Mouse (Mus musculus): ENCODE data around the gene Tshz2. TPM values are rescaled to one million over a fixed set of nuclear protein-coding genes. Genes with fewer than 3 reads are reported as not detected.

Tshz2 gene
- polyA plus RNA-seq, 1 experiment from 2014 or later = not detected

GRCm38 (mm10) chr2:169649262-169649885, 16.6 kb downstream of the Tshz2 start:
- H3K27ac ChIP-seq = no peak overlapping the region
- 75% methylated on average over 7 of the region's 7 CpGs for WGBS (ENCODE audit: missing documents)
- no peak overlapping the region for H3K4me3 ChIP-seq (ENCODE audit: inconsistent target)

GRCm38 (mm10) chr2:169653282-169653681, 20.5 kb downstream of the Tshz2 start:
- Histone ChIP-seq H3K27ac (no peak overlapping the region), H3K79me2 (ENCODE audit: inconsistent target) (no peaks in the 10 kb centered on the region), H3K4me3 (ENCODE audit: inconsistent target) (no peak overlapping the region), H3K36me3 (ENCODE audit: inconsistent target) (no peaks in the 10 kb centered on the region)
- 93% methylated on average over 1 of the region's 1 CpGs for WGBS (ENCODE audit: missing documents)

More at GRCm38 (mm10) chr2:169649262-169649885, 16.6 kb downstream of the Tshz2 start:
- no peaks in the 10 kb centered on the region for H3K36me3 ChIP-seq (ENCODE audit: inconsistent target)
- H3K79me2 ChIP-seq (ENCODE audit: inconsistent target) = no peaks in the 10 kb centered on the region

DNA sequence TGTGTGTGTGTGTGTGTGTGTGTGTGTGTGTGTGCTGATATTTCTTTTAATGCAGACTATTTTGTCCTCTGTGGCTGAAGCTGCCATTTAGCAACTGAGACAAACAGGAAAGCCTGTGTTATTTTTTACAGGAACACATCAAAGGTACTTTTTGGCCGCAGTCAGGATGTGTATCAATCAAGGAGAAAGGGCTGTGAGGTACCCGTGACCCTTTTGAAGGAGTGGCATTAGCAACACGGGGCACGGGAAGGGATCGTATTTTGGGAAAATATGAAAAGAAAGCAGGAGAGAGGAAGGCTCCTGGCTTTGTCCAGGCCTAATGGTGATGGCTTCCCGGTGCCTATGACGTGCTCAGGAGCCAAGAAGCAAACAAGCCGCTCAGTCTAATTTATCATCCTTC, 31.0 kb downstream of the Tshz2 start:
- Histone ChIP-seq H3K4me3 (ENCODE audit: inconsistent target) (no peak overlapping the region), H3K36me3 (ENCODE audit: inconsistent target) (no peaks in the 10 kb centered on the region), H3K27ac (no peak overlapping the region), H3K79me2 (ENCODE audit: inconsistent target) (no peaks in the 10 kb centered on the region)
- WGBS (ENCODE audit: missing documents) = 79% methylated on average over 8 of the region's 8 CpGs

- Histone ChIP-seq H3K36me3 (ENCODE audit: inconsistent target) (no peaks in the 10 kb centered on the region), H3K4me3 (ENCODE audit: inconsistent target) (no peak overlapping the region), H3K27ac (no peak overlapping the region), H3K79me2 (ENCODE audit: inconsistent target) (no peaks in the 10 kb centered on the region)
- 90% methylated on average over 7 of the region's 7 CpGs for WGBS (ENCODE audit: missing documents)
Measured at GRCm38 (mm10) chr2:169671264-169671663, 38.5 kb downstream of the Tshz2 start.

DNA sequence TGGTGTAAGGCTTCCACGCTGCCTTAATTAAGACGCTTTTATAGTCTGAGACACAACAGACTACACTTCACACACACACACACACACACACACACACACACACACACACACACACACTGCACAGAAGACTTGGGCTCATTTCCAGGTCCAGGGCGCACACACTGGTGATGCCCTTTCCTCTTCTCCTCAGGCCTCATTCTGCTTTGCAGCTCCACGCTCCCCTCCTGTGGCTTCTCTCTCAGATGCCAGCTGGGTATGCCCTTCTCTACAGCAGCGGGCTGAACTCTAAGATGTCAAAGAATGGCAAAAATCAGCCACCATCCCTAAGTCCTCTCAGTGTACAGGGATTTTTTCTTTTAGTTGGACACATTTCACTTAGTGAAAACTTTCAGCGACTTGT, 41.0 kb downstream of the Tshz2 start:
- no peaks in the 10 kb centered on the region for H3K36me3 ChIP-seq (ENCODE audit: inconsistent target)
- no peak overlapping the region for H3K27ac ChIP-seq
- 72% methylated on average over 5 of the region's 6 CpGs for WGBS (ENCODE audit: missing documents)
- no peak overlapping the region for H3K4me3 ChIP-seq (ENCODE audit: inconsistent target)
- no peaks in the 10 kb centered on the region for H3K79me2 ChIP-seq (ENCODE audit: inconsistent target)

- WGBS (ENCODE audit: missing documents) = 54% methylated on average over 5 of the region's 5 CpGs
- Histone ChIP-seq H3K27ac (no peak overlapping the region), H3K79me2 (ENCODE audit: inconsistent target) (no peaks in the 10 kb centered on the region), H3K4me3 (ENCODE audit: inconsistent target) (no peak overlapping the region), H3K36me3 (ENCODE audit: inconsistent target) (no peaks in the 10 kb centered on the region)
Measured at GRCm38 (mm10) chr2:169674209-169674608, 41.4 kb downstream of the Tshz2 start.

GRCm38 (mm10) chr2:169679264-169679663, 46.5 kb downstream of the Tshz2 start:
- Histone ChIP-seq H3K27ac (no peak overlapping the region), H3K79me2 (ENCODE audit: inconsistent target) (no peaks in the 10 kb centered on the region), H3K36me3 (ENCODE audit: inconsistent target) (no peaks in the 10 kb centered on the region), H3K4me3 (ENCODE audit: inconsistent target) (no peak overlapping the region)
- 17% methylated on average over 6 of the region's 7 CpGs for WGBS (ENCODE audit: missing documents)

GRCm38 (mm10) chr2:169679951-169680350, 47.1 kb downstream of the Tshz2 start:
- H3K27ac ChIP-seq = no peak overlapping the region
- WGBS (ENCODE audit: missing documents) = 35% methylated on average over 5 of the region's 5 CpGs
- no peaks in the 10 kb centered on the region for H3K79me2 ChIP-seq (ENCODE audit: inconsistent target)
- H3K4me3 ChIP-seq (ENCODE audit: inconsistent target) = no peak overlapping the region
- H3K36me3 ChIP-seq (ENCODE audit: inconsistent target) = no peaks in the 10 kb centered on the region

GRCm38 (mm10) chr2:169685260-169685659, 52.4 kb downstream of the Tshz2 start:
- 27% methylated on average over 5 of the region's 5 CpGs for WGBS (ENCODE audit: missing documents)
- Histone ChIP-seq H3K36me3 (ENCODE audit: inconsistent target) (no peaks in the 10 kb centered on the region), H3K79me2 (ENCODE audit: inconsistent target) (no peaks in the 10 kb centered on the region), H3K4me3 (ENCODE audit: inconsistent target) (no peak overlapping the region), H3K27ac (no peak overlapping the region)

DNA sequence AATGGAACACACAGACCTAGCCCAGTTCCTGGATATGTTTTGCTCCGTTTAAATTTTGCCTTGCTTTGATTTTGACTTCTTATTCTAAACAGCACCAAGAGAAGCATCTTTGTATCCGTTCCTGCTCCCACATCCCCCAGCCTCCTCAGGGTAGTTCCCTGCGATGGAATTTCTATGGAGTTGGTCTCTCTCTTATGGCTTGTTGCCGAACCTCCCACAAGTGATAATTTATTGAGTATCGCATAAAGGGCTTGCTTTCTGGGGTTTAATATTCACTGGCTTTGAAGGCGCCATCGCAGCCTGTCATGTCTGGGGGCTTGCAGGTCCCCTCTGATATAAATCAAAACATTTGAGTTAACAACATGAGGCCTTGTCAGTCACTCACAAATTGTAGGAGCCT, 52.9 kb downstream of the Tshz2 start:
- Histone ChIP-seq H3K36me3 (ENCODE audit: inconsistent target) (no peaks in the 10 kb centered on the region), H3K79me2 (ENCODE audit: inconsistent target) (no peaks in the 10 kb centered on the region), H3K27ac (no peak overlapping the region), H3K4me3 (ENCODE audit: inconsistent target) (no peak overlapping the region)
- 91% methylated on average over 7 of the region's 7 CpGs for WGBS (ENCODE audit: missing documents)

DNA sequence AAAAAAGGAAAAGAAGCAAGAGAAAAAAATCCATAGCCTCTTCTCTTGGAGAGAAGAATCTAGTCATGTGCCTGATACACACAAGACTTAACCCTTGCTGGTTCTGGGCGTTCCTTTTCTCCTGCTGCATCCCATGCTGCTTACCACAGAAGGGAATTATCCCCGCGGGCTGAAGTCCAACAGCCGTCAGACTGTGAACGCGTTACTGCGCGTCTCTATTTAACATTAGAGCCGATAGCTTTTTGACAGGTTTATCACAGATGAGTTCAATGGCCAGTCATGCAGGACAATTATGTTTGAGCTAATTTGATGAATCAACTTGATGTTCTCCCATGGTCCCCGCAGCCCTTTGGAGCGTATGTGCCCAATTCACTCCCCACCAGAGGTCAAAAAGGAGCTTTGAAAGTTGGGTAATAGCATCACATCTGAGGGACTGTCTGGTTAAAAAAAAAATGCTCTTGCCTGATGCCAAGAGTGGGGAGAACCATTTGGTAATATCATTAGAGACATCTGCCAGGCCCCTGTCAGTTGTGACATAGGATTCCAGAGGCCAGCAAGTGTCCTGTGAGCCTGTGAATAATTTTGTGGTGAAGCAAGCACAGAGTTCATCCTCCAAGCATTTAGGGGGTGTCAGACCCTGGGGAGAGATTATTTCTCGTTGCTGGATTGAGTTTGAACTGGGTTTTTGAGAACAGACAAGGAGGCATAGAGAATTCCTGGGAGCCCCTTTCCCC, 54.1 kb downstream of the Tshz2 start:
- H3K36me3 ChIP-seq (ENCODE audit: inconsistent target) = no peaks in the 10 kb centered on the region
- H3K27ac ChIP-seq = no peak overlapping the region
- WGBS (ENCODE audit: missing documents) = 90% methylated on average over 12 of the region's 12 CpGs
- no peaks in the 10 kb centered on the region for H3K79me2 ChIP-seq (ENCODE audit: inconsistent target)
- H3K4me3 ChIP-seq (ENCODE audit: inconsistent target) = no peak overlapping the region

- Histone ChIP-seq H3K4me3 (ENCODE audit: inconsistent target) (no peak overlapping the region), H3K27ac (no peak overlapping the region), H3K36me3 (ENCODE audit: inconsistent target) (no peaks in the 10 kb centered on the region), H3K79me2 (ENCODE audit: inconsistent target) (no peaks in the 10 kb centered on the region)
- 59% methylated on average over 2 of the region's 2 CpGs for WGBS (ENCODE audit: missing documents)
Measured at GRCm38 (mm10) chr2:169690054-169690453, 57.2 kb downstream of the Tshz2 start.

- Histone ChIP-seq H3K79me2 (ENCODE audit: inconsistent target) (no peaks in the 10 kb centered on the region), H3K4me3 (ENCODE audit: inconsistent target) (no peak overlapping the region), H3K27ac (no peak overlapping the region), H3K36me3 (ENCODE audit: inconsistent target) (no peaks in the 10 kb centered on the region)
- 97% methylated on average over 9 of the region's 9 CpGs for WGBS (ENCODE audit: missing documents)
Measured at GRCm38 (mm10) chr2:169694494-169694893, 61.7 kb downstream of the Tshz2 start.

DNA sequence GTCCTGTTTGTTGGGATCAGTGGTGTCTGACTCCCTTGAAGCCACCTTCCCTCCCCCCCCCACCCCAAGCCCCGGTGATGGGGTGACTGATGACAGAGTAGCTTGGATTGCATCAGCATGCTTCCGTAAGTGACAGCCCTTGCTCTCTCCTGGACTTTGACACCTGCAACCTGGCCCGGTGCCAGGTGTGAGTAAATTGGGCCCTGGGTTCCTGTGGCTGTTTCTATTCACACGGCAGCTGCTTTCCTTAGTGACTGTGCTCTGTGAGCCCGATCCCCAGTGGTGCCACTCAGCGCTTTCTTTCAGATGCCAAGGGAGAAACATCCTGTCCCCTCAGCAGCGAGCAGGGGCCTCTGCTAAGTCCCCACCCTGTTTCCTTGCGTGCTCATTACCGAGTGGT, 62.2 kb downstream of the Tshz2 start:
- H3K79me2 ChIP-seq (ENCODE audit: inconsistent target) = no peaks in the 10 kb centered on the region

GRCm38 (mm10) chr2:169699141-169699540, 66.3 kb downstream of the Tshz2 start:
- WGBS (ENCODE audit: missing documents) = 89% methylated on average over 5 of the region's 5 CpGs
- Histone ChIP-seq H3K4me3 (ENCODE audit: inconsistent target) (no peak overlapping the region), H3K27ac (no peak overlapping the region), H3K79me2 (ENCODE audit: inconsistent target) (no peaks in the 10 kb centered on the region), H3K36me3 (ENCODE audit: inconsistent target) (no peaks in the 10 kb centered on the region)

More for the DNA sequence above, 62.2 kb downstream of the Tshz2 start:
- Histone ChIP-seq H3K27ac (no peak overlapping the region), H3K36me3 (ENCODE audit: inconsistent target) (no peaks in the 10 kb centered on the region), H3K4me3 (ENCODE audit: inconsistent target) (no peak overlapping the region)
- WGBS (ENCODE audit: missing documents) = 84% methylated on average over 9 of the region's 9 CpGs
